Mouse (Mus musculus): Measurements from ENCODE around the gene Gng5. TPM values are rescaled to one million over a fixed set of nuclear protein-coding genes. Genes with fewer than 3 reads are reported as not detected.

The Gng5 gene
- polyA plus RNA-seq, 1 experiment from 2014 or later: 947 TPM

GRCm38 (mm10) chr3:146500003-146500809 is 599 bp downstream of the Gng5 start:
- Histone ChIP-seq H3K4me1 (peaks cover 25% of the 10 kb centered on the region), H3K4me2 (replicated peaks) (peak overlapping the region; percentile 82), H3K9me3 (no peaks in the 10 kb centered on the region), H3K36me3 (peaks cover 13% of the 10 kb centered on the region), H3K4me3 (peak overlapping the region; percentile 63), H3K27me3 (no peaks in the 10 kb centered on the region), H3K9ac (peak overlapping the region; percentile 87), H3K27ac (peak overlapping the region; percentile 93)
- ATAC-seq (ENCODE audit: low FRiP score, low read depth): peak; percentile 84
- under 1% methylated on average over 55 of the region's 57 CpGs for WGBS

GRCm38 (mm10) chr3:146500810-146501201 is 1.2 kb downstream of the Gng5 start:
- no peak for ATAC-seq (ENCODE audit: low FRiP score, low read depth)
- Histone ChIP-seq H3K9ac (peak overlapping the region; percentile 87), H3K36me3 (peaks cover 18% of the 10 kb centered on the region), H3K27ac (0 out of 2 replicates have a peak overlapping the region, but pooled peaks have one; percentile 93), H3K4me3 (peak overlapping the region; percentile 63), H3K4me2 (replicated peaks) (peak overlapping the region; percentile 82), H3K9me3 (no peaks in the 10 kb centered on the region), H3K4me1 (peaks cover 25% of the 10 kb centered on the region), H3K27me3 (no peaks in the 10 kb centered on the region)
- WGBS: 9% methylated on average over 5 of the region's 5 CpGs

- 51% methylated on average over 5 of the region's 5 CpGs for WGBS
- peak overlapping the region; percentile 63 for H3K4me3 ChIP-seq
These were observed 2.1 kb downstream of the Gng5 start for GRCm38 (mm10) chr3:146501601-146502123.

GRCm38 (mm10) chr3:146506711-146507110 is 7.1 kb downstream of the Gng5 start:
- no peaks in the 10 kb centered on the region for H3K27me3 ChIP-seq
- no peak overlapping the region for H3K9ac ChIP-seq
- 93% methylated on average over 7 of the region's 7 CpGs for WGBS
- no peak overlapping the region for H3K4me3 ChIP-seq
- peaks cover 69% of the 10 kb centered on the region for H3K36me3 ChIP-seq
- H3K9me3 ChIP-seq: no peaks in the 10 kb centered on the region; the same call in 1 of the 2 replicates
- H3K4me2 ChIP-seq (replicated peaks): no peak overlapping the region
- H3K27ac ChIP-seq: no peak overlapping the region
- no peak for ATAC-seq (ENCODE audit: low FRiP score, low read depth)
- peaks cover 9% of the 10 kb centered on the region for H3K4me1 ChIP-seq

More at GRCm38 (mm10) chr3:146501601-146502123, 2.1 kb downstream of the Gng5 start:
- Histone ChIP-seq H3K27ac (no peak overlapping the region), H3K9me3 (no peaks in the 10 kb centered on the region), H3K4me2 (replicated peaks) (peak overlapping the region; percentile 82), H3K36me3 (peaks cover 26% of the 10 kb centered on the region), H3K27me3 (no peaks in the 10 kb centered on the region), H3K4me1 (peaks cover 25% of the 10 kb centered on the region), H3K9ac (peak overlapping the region; percentile 87)
- ATAC-seq (ENCODE audit: low FRiP score, low read depth): no peak

GRCm38 (mm10) chr3:146520226-146520797 is 20.7 kb downstream of the Gng5 start:
- Histone ChIP-seq H3K9me3 (no peaks in the 10 kb centered on the region), H3K4me2 (replicated peaks) (peak overlapping the region; percentile 76), H3K9ac (peak overlapping the region; percentile 81), H3K36me3 (peaks cover 26% of the 10 kb centered on the region), H3K27ac (peak overlapping the region; percentile 96; the same call in 1 of the 2 replicates), H3K4me1 (peaks cover 6% of the 10 kb centered on the region; the same call in 1 of the 2 replicates), H3K27me3 (no peaks in the 10 kb centered on the region), H3K4me3 (peak overlapping the region; percentile 71)
- no peak; the same call in none of the 2 replicates for ATAC-seq (ENCODE audit: low FRiP score, low read depth)
- WGBS: 40% methylated on average over 5 of the region's 5 CpGs

- H3K4me3 ChIP-seq: peak within 1 kb of the TSS; percentile 71
- WGBS: under 1% methylated on average over 66 of the region's 82 CpGs
- H3K9ac ChIP-seq: peak within 1 kb of the TSS; percentile 81
- peak within 1 kb of the TSS; percentile 96 for H3K27ac ChIP-seq
- peak; percentile 93 for ATAC-seq (ENCODE audit: low FRiP score, low read depth)
- H3K9me3 ChIP-seq: no peaks in the 10 kb centered on the region
- H3K4me1 ChIP-seq: peaks cover 6% of the 10 kb centered on the region; the same call in 1 of the 2 replicates
- H3K4me2 ChIP-seq (replicated peaks): peak within 1 kb of the TSS; percentile 76
- peaks cover 21% of the 10 kb centered on the region for H3K36me3 ChIP-seq
- H3K27me3 ChIP-seq: no peaks in the 10 kb centered on the region
These were observed 21.4 kb downstream of the Gng5 start, which contains the start of gene Rpf1 for GRCm38 (mm10) chr3:146520798-146521651. TSS of gene Rpf1 (minus strand) at chr3:146521429.

GRCm38 (mm10) chr3:146521652-146522020 is 22.0 kb downstream of the Gng5 start:
- Histone ChIP-seq H3K4me1 (peaks cover 6% of the 10 kb centered on the region; the same call in 1 of the 2 replicates), H3K27ac (peak overlapping the region; percentile 96), H3K27me3 (no peaks in the 10 kb centered on the region), H3K9me3 (no peaks in the 10 kb centered on the region), H3K36me3 (peaks cover 21% of the 10 kb centered on the region), H3K4me2 (replicated peaks) (peak overlapping the region; percentile 76), H3K9ac (peak overlapping the region; percentile 81), H3K4me3 (peak overlapping the region; percentile 71)
- 12% methylated on average over 8 of the region's 8 CpGs for WGBS
- no peak for ATAC-seq (ENCODE audit: low FRiP score, low read depth)

- H3K27me3 ChIP-seq: no peaks in the 10 kb centered on the region
- no peak overlapping the region for H3K27ac ChIP-seq
- no peak overlapping the region for H3K9ac ChIP-seq
- H3K4me3 ChIP-seq: no peak overlapping the region
- WGBS: 51% methylated on average over 2 of the region's 2 CpGs
- no peak overlapping the region for H3K4me2 ChIP-seq (replicated peaks)
- no peaks in the 10 kb centered on the region for H3K4me1 ChIP-seq
- no peaks in the 10 kb centered on the region for H3K9me3 ChIP-seq
- H3K36me3 ChIP-seq: no peaks in the 10 kb centered on the region
- ATAC-seq (ENCODE audit: low FRiP score, low read depth): no peak
These were observed 28.7 kb downstream of the Gng5 start for GRCm38 (mm10) chr3:146528335-146528734.

- no peaks in the 10 kb centered on the region for H3K9me3 ChIP-seq
- H3K4me2 ChIP-seq (replicated peaks): no peak overlapping the region
- ATAC-seq (ENCODE audit: low FRiP score, low read depth): no peak
- no peak overlapping the region for H3K9ac ChIP-seq
- no peak overlapping the region for H3K27ac ChIP-seq
- H3K4me3 ChIP-seq: no peak overlapping the region
- no peaks in the 10 kb centered on the region for H3K4me1 ChIP-seq
- no peaks in the 10 kb centered on the region for H3K27me3 ChIP-seq
- no peaks in the 10 kb centered on the region for H3K36me3 ChIP-seq
- 62% methylated on average over 6 of the region's 6 CpGs for WGBS
These were observed 35.4 kb downstream of the Gng5 start for GRCm38 (mm10) chr3:146534986-146535385.

- H3K27ac ChIP-seq: no peak overlapping the region
- no peak overlapping the region for H3K4me3 ChIP-seq
- 69% methylated on average over 4 of the region's 4 CpGs for WGBS
- H3K4me2 ChIP-seq (replicated peaks): no peak overlapping the region
- 0 out of 2 replicates have a peak, but pooled peaks cover 3% of the 10 kb centered on the region for H3K9me3 ChIP-seq
- no peaks in the 10 kb centered on the region for H3K4me1 ChIP-seq
- H3K27me3 ChIP-seq: no peaks in the 10 kb centered on the region
- ATAC-seq (ENCODE audit: low FRiP score, low read depth): no peak
- no peaks in the 10 kb centered on the region for H3K36me3 ChIP-seq
- H3K9ac ChIP-seq: no peak overlapping the region
These were observed 41.1 kb downstream of the Gng5 start for GRCm38 (mm10) chr3:146540521-146541273.

GRCm38 (mm10) chr3:146543632-146544031 is 44.0 kb downstream of the Gng5 start:
- Histone ChIP-seq H3K4me3 (no peak overlapping the region), H3K27ac (no peak overlapping the region), H3K4me1 (no peaks in the 10 kb centered on the region), H3K36me3 (no peaks in the 10 kb centered on the region), H3K4me2 (replicated peaks) (no peak overlapping the region), H3K9ac (no peak overlapping the region), H3K9me3 (0 out of 2 replicates have a peak, but pooled peaks cover 3% of the 10 kb centered on the region), H3K27me3 (no peaks in the 10 kb centered on the region)
- WGBS: 24% methylated on average over 1 of the region's 1 CpGs
- no peak for ATAC-seq (ENCODE audit: low FRiP score, low read depth)
